Mouse (Mus musculus): ENCODE measurements around the gene Dvl3.

DNA sequence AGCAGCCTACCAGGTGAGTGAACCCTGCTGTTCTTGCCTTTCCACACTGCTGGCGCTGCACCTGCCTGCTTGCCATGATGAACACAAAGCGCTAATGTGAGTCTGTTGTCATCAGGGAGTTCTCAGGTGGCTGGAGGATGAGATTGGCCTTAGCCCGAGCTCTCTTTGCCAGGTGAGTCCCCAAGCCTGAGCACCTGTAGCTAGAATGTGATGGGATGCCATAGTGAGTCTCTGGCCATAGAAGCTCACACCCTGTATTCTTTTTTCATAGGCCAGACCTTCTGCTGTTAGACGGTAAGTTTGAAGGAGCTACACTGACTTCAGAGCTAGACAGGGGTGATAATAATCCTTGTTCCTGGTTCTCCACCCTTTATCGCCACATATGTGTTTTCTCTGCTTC lies 34.9 kb downstream of the Dvl3 start:
- TF ChIP-seq CTCF (IDR thresholded peaks at IDR 0.05; ENCODE audit: control insufficient read depth, insufficient read depth, insufficient replicate concordance, low read depth, low read length) (no peak), POLR2A (IDR thresholded peaks at IDR 0.05; ENCODE audit: control insufficient read depth, low read depth, low read length) (no peak)

All from testis, adult 2 months (tissue).